Mouse (Mus musculus): ENCODE results near the gene Frem2. TPM values are rescaled to one million over a fixed set of nuclear protein-coding genes. Genes with fewer than 3 reads are reported as not detected.

The Frem2 gene
- polyA plus RNA-seq (2014; fragmentation: Nextera tagmentation; extraction: Ambion mirVana): 2.7 and 3.6 TPM in 2 replicates

GRCm38 (mm10) chr3:53656878-53657561 lies at the start of gene Frem2:
Frem2 (minus strand) TSS chr3:53657355.
- no peak within 1 kb of the TSS for H3K27ac ChIP-seq (ENCODE audit: low read depth, low read length)
- H3K9ac ChIP-seq (ENCODE audit: low read depth, low read length): peak within 1 kb of the TSS; percentile 32; the same call in 1 of the 2 replicates
- peak within 1 kb of the TSS; percentile 47 for H3K4me3 ChIP-seq (ENCODE audit: low read depth, low read length)
- DNase-seq (ENCODE audit: low spot score) (peak; percentile 66), ATAC-seq (replicated peaks; ENCODE audit: low FRiP score) (peak; percentile 86)
- 1% methylated on average over 34 of the region's 34 CpGs for WGBS
- peaks cover 38% of the 10 kb centered on the region for H3K27me3 ChIP-seq (replicated peaks; ENCODE audit: control insufficient read depth, insufficient read depth, low read length)
- H3K36me3 ChIP-seq (ENCODE audit: control insufficient read depth, insufficient read depth, low read length): peaks cover 6% of the 10 kb centered on the region; the same call in 1 of the 2 replicates
- peaks cover 10% of the 10 kb centered on the region; the same call in 1 of the 2 replicates for H3K9me3 ChIP-seq (ENCODE audit: control insufficient read depth, low read length)
- H3K4me1 ChIP-seq (replicated peaks; ENCODE audit: control insufficient read depth, insufficient read depth, low read length): no peaks in the 10 kb centered on the region
- H3K4me2 ChIP-seq: peak within 1 kb of the TSS; percentile 71

DNA sequence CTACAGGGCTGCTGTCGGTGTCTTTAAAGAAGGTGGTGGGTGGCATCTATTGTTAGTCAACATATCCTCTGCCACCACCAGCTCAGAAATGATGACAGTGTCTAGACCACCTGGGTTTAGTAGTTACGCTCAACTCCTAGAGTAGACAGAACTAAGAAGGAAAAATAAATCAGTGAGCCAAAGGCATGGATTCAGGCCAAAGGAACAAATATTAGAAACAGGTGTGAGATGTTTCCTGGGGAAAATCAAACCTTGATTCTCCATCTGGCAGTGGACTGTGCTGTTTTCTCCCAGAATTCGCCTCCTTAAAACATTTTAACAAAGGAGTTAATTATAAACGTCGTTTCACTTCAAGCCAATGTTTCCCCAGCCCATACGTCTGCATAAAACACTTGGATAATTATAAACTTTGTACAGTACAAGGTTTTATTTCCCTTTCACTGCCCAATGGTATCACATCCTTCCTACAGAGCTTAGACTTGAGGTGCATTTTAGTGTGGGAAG lies 48.9 kb upstream of the Frem2 start:
- Histone ChIP-seq H3K4me2 (no peak overlapping the region), H3K9me3 (ENCODE audit: control insufficient read depth, low read length) (no peaks in the 10 kb centered on the region), H3K27ac (ENCODE audit: low read depth, low read length) (no peak overlapping the region), H3K4me3 (ENCODE audit: low read depth, low read length) (no peak overlapping the region), H3K9ac (ENCODE audit: low read depth, low read length) (no peak overlapping the region), H3K36me3 (ENCODE audit: control insufficient read depth, insufficient read depth, low read length) (no peaks in the 10 kb centered on the region), H3K27me3 (replicated peaks; ENCODE audit: control insufficient read depth, insufficient read depth, low read length) (no peaks in the 10 kb centered on the region), H3K4me1 (replicated peaks; ENCODE audit: control insufficient read depth, insufficient read depth, low read length) (no peaks in the 10 kb centered on the region)
- ATAC-seq (replicated peaks; ENCODE audit: low FRiP score) (no peak), DNase-seq (ENCODE audit: low spot score) (no peak)
- WGBS: 77% methylated on average over 6 of the region's 6 CpGs

- no peak for ATAC-seq (replicated peaks; ENCODE audit: low FRiP score)
- WGBS: 72% methylated on average over 8 of the region's 8 CpGs
Measured at GRCm38 (mm10) chr3:53703126-53703505, 46.0 kb upstream of the Frem2 start.

DNA sequence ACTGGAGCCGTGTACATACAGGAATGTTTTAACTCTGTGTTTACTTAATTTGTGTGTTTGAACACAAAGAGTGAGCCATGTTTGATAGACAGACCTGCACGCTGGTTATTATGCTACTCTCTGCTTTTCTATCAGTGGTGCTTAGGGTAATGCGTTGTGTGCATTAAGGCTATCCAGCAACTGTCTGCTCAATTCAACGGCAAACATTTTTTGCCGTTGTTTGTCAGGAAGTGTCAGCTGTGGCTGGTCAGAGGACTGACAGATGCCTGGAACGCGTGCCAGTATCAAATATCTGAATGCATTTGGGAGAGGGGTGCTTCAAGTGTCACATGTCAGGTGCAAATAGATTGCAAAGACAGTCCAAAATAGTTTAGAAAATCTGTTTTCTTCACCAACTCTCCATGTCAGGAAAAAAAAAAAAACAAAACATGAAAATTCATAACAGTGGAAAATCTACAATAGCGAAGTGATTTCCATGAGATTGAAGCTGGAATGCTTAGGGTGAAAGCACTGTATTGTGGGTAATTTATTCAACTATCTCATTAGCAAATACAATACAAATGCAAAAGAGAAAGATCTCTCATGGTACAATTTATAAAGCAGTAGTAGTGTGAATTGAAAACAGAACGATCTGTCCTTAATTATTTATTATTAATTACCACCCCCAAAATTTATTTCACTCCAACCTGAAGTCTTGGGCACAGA lies 45.4 kb upstream of the Frem2 start:
- H3K36me3 ChIP-seq (ENCODE audit: control insufficient read depth, insufficient read depth, low read length): no peaks in the 10 kb centered on the region
- H3K27ac ChIP-seq (ENCODE audit: low read depth, low read length): no peak overlapping the region
- H3K4me2 ChIP-seq: no peak overlapping the region
- no peak for ATAC-seq (replicated peaks; ENCODE audit: low FRiP score)
- 65% methylated on average over 9 of the region's 9 CpGs for WGBS
- DNase-seq (ENCODE audit: low spot score): no peak
- no peak overlapping the region for H3K4me3 ChIP-seq (ENCODE audit: low read depth, low read length)
- H3K4me1 ChIP-seq (replicated peaks; ENCODE audit: control insufficient read depth, insufficient read depth, low read length): no peaks in the 10 kb centered on the region
- H3K9ac ChIP-seq (ENCODE audit: low read depth, low read length): no peak overlapping the region
- no peaks in the 10 kb centered on the region for H3K27me3 ChIP-seq (replicated peaks; ENCODE audit: control insufficient read depth, insufficient read depth, low read length)
- no peaks in the 10 kb centered on the region for H3K9me3 ChIP-seq (ENCODE audit: control insufficient read depth, low read length)

More at GRCm38 (mm10) chr3:53703126-53703505, 46.0 kb upstream of the Frem2 start:
- Histone ChIP-seq H3K4me2 (no peak overlapping the region), H3K27me3 (replicated peaks; ENCODE audit: control insufficient read depth, insufficient read depth, low read length) (no peaks in the 10 kb centered on the region), H3K36me3 (ENCODE audit: control insufficient read depth, insufficient read depth, low read length) (no peaks in the 10 kb centered on the region), H3K4me3 (ENCODE audit: low read depth, low read length) (no peak overlapping the region), H3K27ac (ENCODE audit: low read depth, low read length) (no peak overlapping the region), H3K4me1 (replicated peaks; ENCODE audit: control insufficient read depth, insufficient read depth, low read length) (no peaks in the 10 kb centered on the region), H3K9ac (ENCODE audit: low read depth, low read length) (no peak overlapping the region), H3K9me3 (ENCODE audit: control insufficient read depth, low read length) (no peaks in the 10 kb centered on the region)
- DNase-seq (ENCODE audit: low spot score): no peak

- H3K4me3 ChIP-seq (ENCODE audit: low read depth, low read length): no peak overlapping the region
Measured at GRCm38 (mm10) chr3:53701940-53702339, 44.8 kb upstream of the Frem2 start.

DNA sequence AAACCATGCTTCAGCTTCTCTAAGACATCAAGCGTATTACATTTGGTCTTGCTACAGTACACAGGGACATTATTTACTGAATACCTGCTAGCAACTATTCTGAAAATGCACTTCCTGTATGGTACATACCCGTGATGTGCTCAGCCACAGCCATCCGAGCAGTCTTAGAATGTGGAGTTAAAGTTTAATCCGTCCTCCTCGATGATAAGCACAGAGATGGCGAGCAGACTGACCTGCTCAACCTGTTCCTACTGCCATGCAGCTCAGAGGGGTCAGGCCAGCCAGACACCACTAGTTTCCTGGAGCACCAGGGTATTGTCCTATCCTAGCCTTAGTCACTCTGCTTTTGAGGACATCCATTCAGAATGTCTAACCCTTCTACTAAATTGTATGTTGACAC lies 30.6 kb upstream of the Frem2 start:
- 60% methylated on average over 6 of the region's 6 CpGs for WGBS
- no peak for ATAC-seq (replicated peaks; ENCODE audit: low FRiP score)

More at GRCm38 (mm10) chr3:53701940-53702339, 44.8 kb upstream of the Frem2 start:
- H3K27ac ChIP-seq (ENCODE audit: low read depth, low read length): no peak overlapping the region
- 47% methylated on average over 1 of the region's 1 CpGs for WGBS
- no peaks in the 10 kb centered on the region for H3K27me3 ChIP-seq (replicated peaks; ENCODE audit: control insufficient read depth, insufficient read depth, low read length)
- no peaks in the 10 kb centered on the region for H3K9me3 ChIP-seq (ENCODE audit: control insufficient read depth, low read length)
- H3K9ac ChIP-seq (ENCODE audit: low read depth, low read length): no peak overlapping the region
- no peak overlapping the region for H3K4me2 ChIP-seq
- H3K36me3 ChIP-seq (ENCODE audit: control insufficient read depth, insufficient read depth, low read length): no peaks in the 10 kb centered on the region
- H3K4me1 ChIP-seq (replicated peaks; ENCODE audit: control insufficient read depth, insufficient read depth, low read length): no peaks in the 10 kb centered on the region
- ATAC-seq (replicated peaks; ENCODE audit: low FRiP score): no peak
- DNase-seq (ENCODE audit: low spot score): no peak

DNA sequence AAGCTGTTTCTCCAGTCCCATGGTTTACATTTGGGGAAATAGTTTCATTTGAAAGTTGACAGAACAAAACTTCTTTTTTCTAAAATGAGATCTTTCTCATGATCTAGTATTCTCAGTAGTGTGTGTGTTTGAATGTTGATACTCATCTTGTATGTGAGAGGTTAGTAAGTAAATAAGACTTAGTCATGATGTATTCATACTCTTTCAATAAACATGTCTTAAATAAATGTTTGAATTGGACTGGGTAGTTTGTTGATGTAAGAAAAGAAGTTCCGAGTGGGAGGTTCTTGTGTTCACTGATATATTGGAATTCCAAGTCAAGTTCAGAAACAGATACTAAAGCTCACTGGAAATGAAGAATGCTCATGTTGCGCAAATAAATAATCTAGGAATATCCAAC lies 25.1 kb upstream of the Frem2 start:
- H3K4me1 ChIP-seq (replicated peaks; ENCODE audit: control insufficient read depth, insufficient read depth, low read length): no peaks in the 10 kb centered on the region
- no peaks in the 10 kb centered on the region for H3K27me3 ChIP-seq (replicated peaks; ENCODE audit: control insufficient read depth, insufficient read depth, low read length)
- no peak overlapping the region for H3K9ac ChIP-seq (ENCODE audit: low read depth, low read length)
- no peak overlapping the region for H3K4me2 ChIP-seq
- H3K36me3 ChIP-seq (ENCODE audit: control insufficient read depth, insufficient read depth, low read length): no peaks in the 10 kb centered on the region
- DNase-seq (ENCODE audit: low spot score): no peak
- H3K4me3 ChIP-seq (ENCODE audit: low read depth, low read length): no peak overlapping the region
- H3K9me3 ChIP-seq (ENCODE audit: control insufficient read depth, low read length): no peaks in the 10 kb centered on the region
- no peak for ATAC-seq (replicated peaks; ENCODE audit: low FRiP score)
- H3K27ac ChIP-seq (ENCODE audit: low read depth, low read length): no peak overlapping the region
- WGBS: 74% methylated on average over 2 of the region's 2 CpGs

More for the DNA sequence above, 30.6 kb upstream of the Frem2 start:
- Histone ChIP-seq H3K27ac (ENCODE audit: low read depth, low read length) (no peak overlapping the region), H3K27me3 (replicated peaks; ENCODE audit: control insufficient read depth, insufficient read depth, low read length) (no peaks in the 10 kb centered on the region), H3K4me3 (ENCODE audit: low read depth, low read length) (no peak overlapping the region), H3K9ac (ENCODE audit: low read depth, low read length) (no peak overlapping the region), H3K9me3 (ENCODE audit: control insufficient read depth, low read length) (no peaks in the 10 kb centered on the region), H3K4me1 (replicated peaks; ENCODE audit: control insufficient read depth, insufficient read depth, low read length) (no peaks in the 10 kb centered on the region), H3K36me3 (ENCODE audit: control insufficient read depth, insufficient read depth, low read length) (no peaks in the 10 kb centered on the region), H3K4me2 (no peak overlapping the region)
- DNase-seq (ENCODE audit: low spot score): no peak

GRCm38 (mm10) chr3:53680816-53681215 lies 23.7 kb upstream of the Frem2 start:
- no peaks in the 10 kb centered on the region for H3K9me3 ChIP-seq (ENCODE audit: control insufficient read depth, low read length)
- no peak overlapping the region for H3K4me3 ChIP-seq (ENCODE audit: low read depth, low read length)
- DNase-seq (ENCODE audit: low spot score): no peak
- 29% methylated on average over 2 of the region's 2 CpGs for WGBS
- H3K4me1 ChIP-seq (replicated peaks; ENCODE audit: control insufficient read depth, insufficient read depth, low read length): no peaks in the 10 kb centered on the region
- H3K9ac ChIP-seq (ENCODE audit: low read depth, low read length): no peak overlapping the region
- no peak overlapping the region for H3K27ac ChIP-seq (ENCODE audit: low read depth, low read length)
- ATAC-seq (replicated peaks; ENCODE audit: low FRiP score): no peak
- H3K4me2 ChIP-seq: no peak overlapping the region
- no peaks in the 10 kb centered on the region for H3K36me3 ChIP-seq (ENCODE audit: control insufficient read depth, insufficient read depth, low read length)
- no peaks in the 10 kb centered on the region for H3K27me3 ChIP-seq (replicated peaks; ENCODE audit: control insufficient read depth, insufficient read depth, low read length)

Measured in liver, embryonic 11.5 days (tissue).